Mouse (Mus musculus): ENCODE measurements around the gene Exoc1.

Exoc1 gene

GRCm38 (mm10) chr5:76529040-76529703 is at the start of gene Exoc1:
Gene Exoc1, plus strand, starts transcription at chr5:76529311.
- peak; percentile 82 for DNase-seq

- DNase-seq: no peak
These were observed 45.3 kb upstream of the Exoc1 start, which contains the start of gene Gm7271 for GRCm38 (mm10) chr5:76483811-76484210. Gene Gm7271, plus strand, starts transcription at chr5:76484040.

GRCm38 (mm10) chr5:76495126-76495525 is 34.0 kb upstream of the Exoc1 start:
- no peak for DNase-seq

GRCm38 (mm10) chr5:76522446-76522845 is 6.7 kb upstream of the Exoc1 start:
- DNase-seq: no peak

GRCm38 (mm10) chr5:76524623-76525022 is 4.5 kb upstream of the Exoc1 start:
- DNase-seq: no peak

- no peak for DNase-seq
These were observed 4.0 kb upstream of the Exoc1 start for GRCm38 (mm10) chr5:76525066-76525465.

- DNase-seq: no peak
These were observed 3.3 kb upstream of the Exoc1 start for GRCm38 (mm10) chr5:76525829-76526228.

GRCm38 (mm10) chr5:76529704-76530066 is 574 bp downstream of the Exoc1 start:
- no peak for DNase-seq

GRCm38 (mm10) chr5:76533186-76533585 is 4.1 kb downstream of the Exoc1 start:
- DNase-seq: no peak

- no peak for DNase-seq
These were observed 7.1 kb downstream of the Exoc1 start for GRCm38 (mm10) chr5:76536231-76536630.

GRCm38 (mm10) chr5:76537578-76537977 is 8.5 kb downstream of the Exoc1 start:
- no peak for DNase-seq

- no peak for DNase-seq
These were observed 11.1 kb downstream of the Exoc1 start for GRCm38 (mm10) chr5:76540181-76540580.

- DNase-seq: no peak
These were observed 11.7 kb downstream of the Exoc1 start for GRCm38 (mm10) chr5:76540842-76541241.

GRCm38 (mm10) chr5:76543200-76543599 is 14.1 kb downstream of the Exoc1 start:
- no peak for DNase-seq

- no peak for DNase-seq
These were observed 21.3 kb downstream of the Exoc1 start for GRCm38 (mm10) chr5:76550426-76550825.

GRCm38 (mm10) chr5:76565321-76565720 is 36.2 kb downstream of the Exoc1 start:
- peak; percentile 74 for DNase-seq

GRCm38 (mm10) chr5:76574251-76574650 is 45.1 kb downstream of the Exoc1 start:
- no peak for DNase-seq

GRCm38 (mm10) chr5:76577026-76577425 is 47.9 kb downstream of the Exoc1 start:
- no peak for DNase-seq

- no peak for DNase-seq
These were observed 56.3 kb downstream of the Exoc1 start for GRCm38 (mm10) chr5:76585378-76585777.

- peak; percentile 92 for DNase-seq
These were observed 59.6 kb downstream of the Exoc1 start, which contains the start of gene Cep135 for GRCm38 (mm10) chr5:76588551-76589283. Gene Cep135, plus strand, starts transcription at chr5:76588698.

- no peak for DNase-seq
These were observed 60.2 kb downstream of the Exoc1 start for GRCm38 (mm10) chr5:76589311-76589710.

GRCm38 (mm10) chr5:76590009-76590408 is 60.9 kb downstream of the Exoc1 start:
- DNase-seq: no peak

- no peak for DNase-seq
These were observed 62.8 kb downstream of the Exoc1 start for GRCm38 (mm10) chr5:76591885-76592284.

GRCm38 (mm10) chr5:76609702-76610370 is 80.7 kb downstream of the Exoc1 start:
- no peak for DNase-seq
